Mouse (Mus musculus) heart, postnatal 0 days (tissue): Measurements from ENCODE around the gene Rbp1.

ENCODE experiments used
- CTCF ChIP-seq: IDR thresholded peaks from 2 replicates; pipeline ENCODE4 v1.5.1; 2016; ENCODE audit warnings: antibody characterized with exemption, control low read depth, low read depth
- EP300 ChIP-seq: IDR thresholded peaks from 2 replicates; pipeline ENCODE4 v1.6.1; 2016; ENCODE audit warnings: antibody characterized with exemption, low read depth

GRCm38 (mm10) chr9:98485020-98485419 is 62.3 kb downstream of the Rbp1 start:
- TF ChIP-seq EP300 (no peak), CTCF (no peak)
